Mouse (Mus musculus) adrenal gland, postnatal 14 days (tissue): ENCODE results near the gene Sptb. TPM values are rescaled to one million over a fixed set of nuclear protein-coding genes. Genes with fewer than 3 reads are reported as not detected.

ENCODE experiments used
- DNase-seq: peaks from one replicate; pipeline ENCODE4 v3.0.0; 2021; ENCODE audit warnings: mixed read lengths
- total RNA-seq: library from RNA; stranded (reverse); gene quantifications from 2 replicates; pipeline ENCODE4 v1.2.3, GENCODE M21; 2021

The Sptb gene
- total RNA-seq, 1 experiment from 2014 or later: 51.5 TPM

DNA sequence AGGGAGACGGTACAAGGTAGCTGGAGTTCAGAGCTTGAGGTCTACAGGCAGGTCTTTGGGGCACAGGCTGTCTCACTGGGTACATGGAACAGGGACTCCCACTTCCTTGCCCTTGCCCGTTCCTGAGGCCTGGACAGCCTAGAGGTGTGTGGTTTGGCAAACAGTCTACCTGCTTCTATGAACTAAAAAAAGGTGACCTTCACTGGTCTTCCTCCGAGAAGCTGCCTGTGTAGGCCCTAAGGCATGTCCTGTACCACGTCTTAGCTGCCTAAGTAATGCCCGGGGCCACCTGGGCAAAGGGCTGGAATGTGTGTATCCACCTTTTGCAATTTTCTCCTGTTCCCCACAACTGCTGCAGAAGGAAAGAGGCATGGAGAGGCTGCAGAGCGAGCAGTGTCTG is 137.0 kb downstream of the Sptb start:
- no peak for DNase-seq

DNA sequence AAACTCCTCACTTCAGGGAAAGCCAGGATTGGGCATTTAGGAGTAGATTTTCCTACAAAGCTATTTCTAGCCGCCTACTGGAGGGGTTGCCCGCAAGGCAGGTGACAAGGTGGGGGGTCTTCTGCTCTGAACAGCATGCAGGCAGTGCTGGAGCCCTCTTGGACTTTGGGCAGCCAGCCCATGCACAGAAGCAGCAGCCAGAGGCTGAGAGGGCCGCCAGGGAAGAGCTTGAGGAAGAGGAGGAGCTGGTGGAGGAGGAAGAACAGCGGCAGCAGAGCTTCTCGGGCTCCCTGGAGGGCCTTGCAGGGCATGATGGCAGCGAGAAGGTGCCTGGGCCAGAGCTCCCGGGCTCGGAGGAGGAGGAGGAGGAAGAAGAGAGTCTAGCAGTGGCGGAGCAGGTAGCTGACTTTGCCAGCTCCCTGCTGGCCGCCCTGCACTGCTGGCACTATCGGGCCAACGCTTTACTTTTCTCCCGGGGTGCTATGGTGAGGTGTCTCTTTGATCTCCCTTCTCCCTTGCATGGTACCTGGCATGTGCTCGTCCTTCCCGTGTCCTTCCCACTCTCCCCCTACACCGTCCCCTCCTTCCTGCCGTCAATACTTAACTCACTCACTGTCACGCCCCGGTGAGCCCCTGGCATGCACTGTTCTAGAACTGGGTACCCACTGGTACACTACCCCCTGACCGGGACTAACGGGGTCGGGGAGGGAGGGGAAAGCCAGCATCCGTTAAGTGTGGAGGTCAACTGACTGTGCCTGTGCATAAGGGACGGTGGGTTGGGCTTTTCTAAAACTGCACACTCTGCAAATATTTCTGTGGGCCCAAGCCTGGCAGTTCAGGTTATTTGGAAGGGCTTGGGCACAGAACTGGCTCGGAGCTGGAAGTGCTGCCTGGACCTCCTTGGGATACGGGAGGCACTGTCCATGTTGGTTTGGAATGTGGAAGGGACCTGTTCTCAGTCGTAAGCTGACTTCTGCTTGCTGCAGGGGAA is 137.8 kb downstream of the Sptb start:
- no peak for DNase-seq

DNA sequence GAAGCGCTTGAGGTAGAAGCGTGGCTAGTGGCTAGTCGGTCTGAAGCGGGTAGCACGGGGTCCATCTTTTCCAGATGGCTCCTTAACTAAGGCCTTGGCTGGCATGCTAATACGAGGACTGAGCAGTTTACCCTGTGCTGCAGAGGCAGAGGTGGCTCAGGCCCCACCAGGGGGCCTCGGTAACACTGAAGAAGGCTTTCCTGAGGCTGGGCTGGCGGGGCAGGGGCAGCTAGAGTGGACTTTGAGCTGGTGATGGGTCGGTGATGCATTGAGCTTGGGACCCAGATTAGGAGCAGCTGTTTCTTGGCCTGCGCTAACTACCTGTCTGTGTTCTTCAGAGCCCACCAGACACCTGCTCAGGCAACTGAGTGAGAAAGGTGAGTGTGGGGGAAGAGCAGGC is 139.1 kb downstream of the Sptb start:
- no peak for DNase-seq

DNA sequence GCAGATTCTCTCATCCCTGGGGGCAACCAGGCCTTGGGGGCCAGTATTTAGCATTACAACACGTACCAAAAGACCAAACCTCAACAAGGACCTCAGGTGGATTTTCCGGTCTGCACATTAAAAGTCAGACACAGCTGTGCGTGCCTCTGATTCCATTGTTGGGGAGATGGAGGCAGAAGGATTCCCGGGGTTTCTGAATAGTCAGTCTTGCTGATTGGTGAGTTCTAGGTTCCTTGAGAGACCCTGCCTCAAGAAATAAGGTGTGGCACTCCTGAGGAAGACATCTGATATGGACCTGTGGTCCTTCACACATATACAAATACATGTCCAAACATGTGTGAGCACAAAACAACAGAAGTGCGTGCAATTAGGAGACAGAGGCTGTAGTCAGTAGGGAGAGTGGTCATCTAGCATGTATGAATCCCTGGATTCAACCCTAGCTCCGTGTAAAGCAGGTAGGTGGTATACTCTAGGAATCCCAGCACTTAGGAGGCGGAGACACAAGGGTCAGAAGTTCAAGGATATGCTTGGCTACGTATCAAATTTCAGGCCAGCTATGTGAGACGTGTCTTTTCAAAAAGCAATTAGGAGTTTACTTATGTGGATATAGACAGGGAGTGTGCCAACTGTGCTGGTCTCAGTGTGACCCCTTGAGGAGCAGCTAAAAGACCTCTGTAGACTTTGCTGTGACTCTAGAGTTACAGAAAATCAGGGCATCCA is 140.0 kb downstream of the Sptb start:
- DNase-seq: no peak

DNA sequence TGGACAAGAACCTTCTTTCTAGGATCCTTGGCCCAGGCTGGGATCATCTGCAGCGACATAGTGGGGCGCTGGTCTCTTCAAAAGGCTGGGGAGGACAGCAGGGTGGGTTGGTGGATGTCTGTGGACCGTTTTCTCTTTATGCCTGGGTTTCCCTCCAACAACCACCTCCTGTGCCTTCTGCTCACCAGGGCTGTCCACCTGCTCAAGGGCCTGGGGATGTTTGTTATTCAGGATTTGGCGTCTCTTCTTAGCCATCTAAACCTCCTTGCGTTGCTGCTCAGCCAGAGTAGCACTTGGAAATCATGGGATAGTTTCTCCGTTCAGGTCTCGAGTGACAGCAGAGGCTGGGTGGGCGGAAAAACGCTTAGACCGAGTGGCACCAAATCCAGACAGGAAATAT is 144.1 kb downstream of the Sptb start:
- DNase-seq: no peak

DNA sequence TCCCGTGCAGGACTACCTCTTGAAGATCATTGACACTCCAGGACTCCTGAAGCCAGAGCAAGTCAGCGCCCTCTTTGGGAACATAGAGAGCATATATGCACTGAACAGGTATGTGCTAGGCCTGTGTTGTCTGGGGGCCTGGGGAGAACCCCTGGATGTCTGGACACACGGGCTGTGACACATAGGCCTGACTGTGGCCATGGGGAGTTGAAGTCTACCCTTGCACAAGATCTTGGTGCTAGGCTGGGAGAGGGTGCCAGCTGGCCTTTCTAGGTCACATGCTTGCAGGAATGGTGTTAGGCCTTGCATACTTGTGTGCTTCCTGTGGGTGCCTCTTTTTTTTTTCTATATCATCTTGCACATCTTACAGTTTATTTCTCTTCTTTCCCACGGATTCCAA is 148.2 kb downstream of the Sptb start:
- DNase-seq: peak; percentile 77

DNA sequence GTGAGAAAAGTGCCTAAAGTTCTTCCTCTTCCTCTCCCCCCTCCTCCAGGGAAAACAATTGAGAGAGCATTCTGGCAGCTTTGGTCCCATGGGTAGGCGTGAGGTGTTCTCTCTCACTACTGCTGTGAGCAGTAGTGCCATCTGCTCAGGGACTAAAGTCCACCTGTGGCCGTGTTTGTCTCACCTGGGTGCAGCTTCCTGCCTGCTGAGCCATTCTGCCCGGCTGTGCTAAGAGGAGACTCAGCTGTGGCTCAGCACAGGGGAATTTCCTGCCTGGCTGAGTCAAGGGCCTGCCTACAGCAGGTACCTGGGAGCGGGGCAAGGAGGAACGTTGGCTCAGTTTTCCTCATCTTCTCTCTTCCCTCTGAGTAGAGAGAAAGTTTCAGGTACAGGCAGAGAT is 152.1 kb downstream of the Sptb start:
- no peak for DNase-seq

DNA sequence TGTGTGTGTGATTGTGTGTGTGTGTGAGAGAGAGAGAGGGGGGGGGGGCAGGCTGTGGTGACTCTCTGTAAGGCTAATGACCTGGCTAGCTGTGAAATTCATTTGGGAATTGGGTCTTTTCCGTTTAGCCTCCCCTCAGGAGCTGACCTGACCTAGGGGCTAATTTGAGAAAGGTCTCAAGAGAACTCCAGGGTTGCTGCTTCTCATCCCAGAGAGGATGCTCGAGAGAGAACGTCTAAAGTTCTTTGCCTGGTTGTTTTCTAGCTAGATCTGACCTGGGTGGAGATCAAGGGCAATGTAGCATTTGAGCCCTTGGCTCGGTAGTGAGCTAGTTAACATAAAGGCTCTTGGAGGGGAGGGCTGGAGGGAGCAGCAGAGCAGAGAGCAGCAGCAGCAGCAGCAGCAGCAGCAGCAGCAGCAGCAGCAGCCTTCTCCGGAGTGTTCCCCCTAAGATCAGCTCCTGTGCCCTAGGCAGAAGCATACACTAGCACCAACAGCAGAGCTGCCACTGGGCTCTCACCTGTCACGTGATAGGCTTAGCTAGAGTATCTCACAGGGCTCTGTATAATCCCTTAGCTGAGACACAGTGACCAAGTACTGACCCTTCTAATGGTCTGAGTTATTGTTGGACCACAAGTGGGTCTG is 153.5 kb downstream of the Sptb start:
- DNase-seq: no peak

DNA sequence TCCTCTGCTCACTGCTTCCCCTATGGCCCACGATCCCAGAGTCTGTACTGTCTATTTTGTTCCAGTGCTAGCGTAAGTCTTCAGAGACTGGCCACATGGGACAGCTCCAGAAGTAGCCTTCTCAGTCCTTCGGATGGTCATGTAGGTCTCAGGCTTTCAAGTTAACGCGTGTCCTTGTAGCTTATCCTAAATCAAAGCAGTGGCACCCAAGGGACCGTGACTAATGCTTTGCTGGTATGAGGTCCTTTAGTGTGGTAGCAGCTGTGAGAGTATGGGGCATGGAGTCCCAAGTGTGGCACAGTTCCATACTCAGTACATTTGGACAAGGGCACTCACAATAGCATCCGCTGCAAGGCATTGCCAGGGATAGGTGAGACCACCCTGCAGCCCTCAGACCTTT is 154.2 kb downstream of the Sptb start:
- peak; percentile 60 for DNase-seq

DNA sequence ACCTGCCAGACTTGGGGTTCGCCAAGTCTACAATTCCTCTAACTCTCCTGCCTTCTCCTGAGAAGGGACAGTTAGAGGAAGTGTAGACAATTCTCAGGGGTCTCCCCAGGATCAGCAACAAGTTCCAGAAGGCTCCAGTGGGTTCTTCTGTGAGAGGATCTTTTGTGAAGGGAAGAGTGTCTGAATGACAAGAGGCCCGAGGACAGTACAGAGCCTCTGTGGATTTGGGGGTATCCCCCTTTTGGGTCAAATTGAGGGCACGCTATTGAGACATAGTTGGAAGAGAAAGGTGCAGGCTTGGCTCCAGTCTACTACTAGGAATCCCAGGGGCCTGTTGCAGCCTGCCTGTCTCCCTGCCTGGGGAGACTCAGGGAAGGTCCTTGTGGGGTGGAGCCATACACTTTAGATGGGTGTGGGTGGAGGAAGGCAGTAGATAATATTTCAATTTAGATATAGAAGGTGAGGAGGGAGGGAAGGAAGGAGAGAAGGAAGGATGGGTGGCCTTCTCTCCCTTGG is 155.4 kb downstream of the Sptb start:
- no peak for DNase-seq

DNA sequence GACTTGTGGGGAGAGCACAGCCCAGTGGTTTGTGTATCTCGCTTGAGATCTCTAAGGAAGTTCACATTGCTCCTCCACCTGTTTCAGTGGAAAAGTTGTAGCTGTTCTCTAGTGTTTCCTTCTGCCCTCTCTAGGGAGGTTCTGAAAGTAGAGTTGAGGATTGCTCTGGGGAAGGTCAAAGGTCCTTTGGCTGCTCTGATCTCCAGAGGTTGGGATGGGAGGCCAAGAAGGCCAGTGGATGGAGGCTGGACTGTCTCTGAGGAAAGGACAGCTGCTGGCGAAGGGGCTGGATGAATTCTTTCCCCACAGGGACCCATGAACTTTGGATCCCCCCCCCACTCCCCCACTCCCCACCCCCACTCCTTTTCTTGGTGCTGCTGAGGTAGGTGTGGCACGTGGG is 156.0 kb downstream of the Sptb start:
- no peak for DNase-seq

DNA sequence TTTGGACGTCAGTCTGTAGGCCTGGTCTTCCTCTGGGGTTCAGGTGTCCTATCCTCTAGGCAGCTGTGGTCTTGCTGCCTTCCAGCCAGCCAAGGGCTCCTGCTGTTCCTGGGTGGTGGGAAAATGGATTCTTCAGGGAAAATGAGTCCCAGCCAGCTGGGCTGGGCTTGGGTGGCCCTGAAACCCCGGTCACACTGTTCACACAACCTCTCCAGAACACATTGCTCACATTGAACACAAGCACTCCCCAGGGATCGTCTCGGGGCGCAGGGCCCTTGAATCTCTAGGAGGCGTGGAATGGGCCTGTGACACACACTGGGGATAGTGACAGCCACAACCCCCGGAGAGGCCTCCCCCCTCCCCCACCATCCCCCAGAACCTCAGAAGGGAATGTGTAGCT is 156.4 kb downstream of the Sptb start:
- DNase-seq: peak; percentile 46

DNA sequence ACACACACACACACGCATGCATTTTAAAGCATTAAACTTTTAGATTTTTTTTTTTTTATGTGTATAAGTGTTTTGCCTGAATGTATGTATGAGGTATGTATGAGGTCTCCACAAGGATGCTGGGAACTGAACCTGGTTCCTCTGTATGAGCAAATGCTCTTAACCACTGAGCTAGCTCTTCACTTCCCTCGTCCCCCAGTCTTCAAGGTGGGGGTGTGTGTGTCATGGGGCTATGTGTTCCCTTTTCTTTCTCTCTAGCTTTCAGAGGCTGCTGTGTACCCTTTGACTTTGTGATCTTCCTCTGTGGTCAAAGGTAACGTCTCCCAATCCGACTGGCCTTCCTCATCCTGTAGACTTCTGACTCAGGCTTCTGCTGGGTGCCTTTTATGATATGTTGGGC is 157.4 kb downstream of the Sptb start:
- no peak for DNase-seq

DNA sequence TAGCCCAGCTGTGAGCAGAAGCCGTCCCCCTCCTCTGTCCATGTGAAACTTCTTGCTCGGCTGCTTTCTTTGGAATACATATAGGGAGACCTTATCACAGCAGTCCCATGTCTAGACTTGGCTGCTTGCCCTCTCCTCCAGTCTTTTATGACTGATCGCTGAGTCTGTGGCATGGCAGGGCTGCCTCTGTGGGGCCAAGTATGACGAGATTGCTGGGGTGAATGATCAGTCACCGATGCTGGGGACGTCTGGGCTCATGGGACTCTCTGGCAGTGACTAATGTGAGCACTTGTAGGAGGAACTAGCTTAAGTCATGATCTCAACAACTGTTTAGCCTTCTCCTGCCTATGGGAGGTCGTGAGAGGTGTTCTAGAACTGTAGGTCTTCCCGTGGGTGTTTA is 158.0 kb downstream of the Sptb start:
- peak; percentile 86 for DNase-seq

DNA sequence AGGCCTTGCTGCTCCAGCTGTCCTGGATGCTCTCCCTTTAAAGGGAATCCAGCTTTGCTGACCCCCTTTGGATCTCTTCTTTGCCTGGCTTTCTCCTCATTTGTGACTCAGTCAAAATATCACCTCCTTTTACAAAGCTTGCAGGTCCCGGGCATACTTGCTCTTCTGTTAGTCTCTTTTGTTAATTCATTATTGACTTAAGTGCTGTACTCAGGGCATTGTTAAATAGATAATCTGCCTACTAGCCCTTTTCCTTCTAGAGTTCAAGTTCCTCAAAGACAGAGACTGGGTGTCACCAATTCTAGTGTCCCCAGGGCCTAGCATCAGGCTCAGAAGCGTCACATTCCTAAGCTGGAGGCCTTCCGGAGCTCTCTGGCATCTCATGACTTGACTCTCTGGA is 161.1 kb downstream of the Sptb start:
- DNase-seq: no peak

DNA sequence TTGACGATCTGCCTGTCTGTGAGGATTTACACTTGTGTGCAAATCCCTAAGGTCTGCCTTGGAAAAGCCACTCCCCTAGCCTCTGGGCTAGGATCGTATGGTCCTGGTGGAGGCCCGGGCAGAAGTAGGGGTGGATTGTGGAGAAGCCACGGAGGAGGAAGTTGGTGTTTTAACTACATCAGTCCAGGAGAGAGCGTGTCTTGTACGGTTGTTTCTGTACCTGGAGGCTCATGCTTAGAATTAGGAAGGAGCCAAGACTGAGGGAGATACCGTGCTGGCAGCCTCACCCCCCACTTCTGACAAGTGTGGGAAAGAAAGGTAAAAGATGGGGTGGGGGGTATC is 162.3 kb downstream of the Sptb start:
- DNase-seq: no peak

DNA sequence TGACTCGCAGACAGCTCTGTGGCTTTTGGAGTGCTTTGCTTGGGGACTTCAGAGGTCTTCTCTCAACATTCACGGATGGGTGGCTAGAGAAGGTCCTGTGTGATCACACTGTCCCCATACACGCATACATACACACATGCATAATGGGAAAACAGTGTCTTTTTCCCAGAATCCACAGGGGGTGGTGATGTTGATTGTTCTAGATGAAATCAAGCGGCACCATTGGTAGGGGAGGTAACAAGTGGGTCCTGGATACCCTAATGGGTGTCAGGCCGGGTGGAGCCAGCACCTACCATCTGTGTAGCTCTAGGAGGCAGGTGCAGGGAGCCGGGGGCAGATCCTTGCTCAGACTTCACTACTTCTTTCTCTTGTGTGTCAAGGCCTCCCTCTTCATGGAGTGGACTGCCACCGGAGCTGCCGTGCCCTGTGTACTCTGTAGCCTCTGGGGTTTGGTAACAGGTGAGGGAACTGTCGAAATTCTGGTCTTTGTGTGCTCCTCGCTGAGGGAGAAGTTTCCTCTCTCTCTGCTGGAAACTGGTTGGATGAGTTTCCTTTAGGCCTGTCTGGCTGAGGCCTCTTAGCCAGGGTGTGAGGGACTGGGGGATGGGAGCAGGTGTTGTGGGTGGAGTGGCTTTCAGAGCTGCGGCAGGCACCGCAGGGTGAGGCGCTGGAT is 162.8 kb downstream of the Sptb start:
- DNase-seq: no peak

DNA sequence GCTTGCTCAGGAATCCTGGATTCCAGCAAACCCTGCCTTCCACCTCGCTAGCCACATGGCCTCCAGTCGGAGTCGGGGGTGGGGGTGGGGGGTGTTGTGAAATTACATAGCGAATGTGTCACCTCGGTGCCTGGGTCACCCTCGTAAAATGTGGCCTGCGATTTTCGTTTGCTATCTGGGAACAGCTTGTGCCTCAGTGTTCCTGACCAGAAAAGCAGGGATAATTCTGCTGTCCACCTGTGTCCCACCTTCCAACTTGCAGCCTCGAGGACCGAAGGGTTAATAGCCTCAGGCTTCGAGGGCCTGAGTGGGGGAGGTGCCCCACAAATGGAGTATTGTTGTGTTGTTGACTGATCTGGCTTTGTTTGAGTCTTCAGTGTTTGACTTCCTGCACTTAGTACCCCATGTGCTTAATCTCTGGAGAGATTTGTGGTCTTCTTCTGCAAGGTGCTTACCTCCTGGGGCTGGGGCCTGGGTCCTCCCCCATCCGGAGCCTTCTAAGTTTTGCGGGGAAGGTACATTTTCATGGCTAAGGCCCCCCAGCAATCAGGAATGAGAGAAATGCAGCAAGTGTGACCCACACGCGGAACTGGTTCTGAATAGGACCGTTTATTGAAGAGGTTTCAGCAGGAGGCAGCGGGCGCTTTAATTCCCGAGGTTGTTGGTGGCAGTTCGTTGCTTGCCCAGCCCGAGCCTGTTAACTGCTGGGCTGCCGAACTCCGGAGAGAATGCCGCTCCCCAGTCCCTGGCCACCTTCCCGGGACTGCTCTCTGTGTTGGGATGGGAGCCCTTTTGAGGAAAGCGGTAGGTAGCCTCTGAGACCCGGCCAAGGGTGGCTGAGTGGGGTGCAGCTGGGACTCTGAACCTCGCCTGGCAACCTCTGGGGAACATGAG is 163.7 kb downstream of the Sptb start:
- peak; percentile 66 for DNase-seq

DNA sequence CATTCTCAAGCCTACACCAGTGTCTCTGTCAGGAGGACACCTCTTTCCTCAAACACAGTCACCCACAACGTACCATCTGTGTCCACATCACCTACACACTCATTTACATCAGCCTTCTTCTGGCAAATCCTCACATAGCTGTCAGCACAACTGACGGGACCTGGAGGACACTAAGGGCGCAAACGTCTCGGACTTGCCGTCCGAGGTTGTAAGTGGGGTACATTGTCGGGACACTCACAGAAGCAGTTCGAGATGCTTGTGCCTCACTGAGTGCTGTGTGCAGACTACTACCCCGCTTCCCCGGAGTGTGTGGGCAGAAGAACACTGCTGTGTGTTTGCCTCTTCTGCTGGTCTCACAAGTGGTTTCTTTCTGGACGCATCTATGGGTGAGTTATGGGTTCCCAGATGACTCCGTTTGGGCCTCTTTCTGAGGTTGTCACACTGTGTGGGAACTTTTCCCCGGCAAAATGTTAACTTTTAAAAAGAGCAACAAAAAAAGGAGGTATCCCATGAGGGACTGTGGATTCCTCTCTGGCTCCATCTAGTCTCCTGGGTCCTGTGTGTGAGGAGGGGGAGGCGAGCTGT is 164.5 kb downstream of the Sptb start:
- DNase-seq: no peak

DNA sequence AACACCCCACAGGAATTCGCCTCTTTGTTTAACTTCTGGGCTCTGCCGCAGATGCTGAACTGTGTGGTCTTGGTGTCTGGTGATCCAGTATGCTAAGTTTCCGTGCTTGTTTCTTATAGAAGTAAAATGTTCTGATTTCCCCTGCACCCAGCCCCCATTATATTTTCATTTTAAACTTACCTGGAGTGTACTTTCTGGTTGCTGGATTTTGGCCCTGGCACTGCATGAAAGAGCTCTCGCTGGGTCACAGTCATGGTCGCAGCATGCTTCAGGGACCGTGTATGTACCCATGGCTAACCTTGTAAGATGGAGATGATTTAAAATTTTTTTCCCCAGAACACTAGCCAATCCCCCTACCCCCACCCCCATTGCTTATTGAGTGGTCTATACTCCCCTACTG is 168.5 kb downstream of the Sptb start:
- no peak for DNase-seq

DNA sequence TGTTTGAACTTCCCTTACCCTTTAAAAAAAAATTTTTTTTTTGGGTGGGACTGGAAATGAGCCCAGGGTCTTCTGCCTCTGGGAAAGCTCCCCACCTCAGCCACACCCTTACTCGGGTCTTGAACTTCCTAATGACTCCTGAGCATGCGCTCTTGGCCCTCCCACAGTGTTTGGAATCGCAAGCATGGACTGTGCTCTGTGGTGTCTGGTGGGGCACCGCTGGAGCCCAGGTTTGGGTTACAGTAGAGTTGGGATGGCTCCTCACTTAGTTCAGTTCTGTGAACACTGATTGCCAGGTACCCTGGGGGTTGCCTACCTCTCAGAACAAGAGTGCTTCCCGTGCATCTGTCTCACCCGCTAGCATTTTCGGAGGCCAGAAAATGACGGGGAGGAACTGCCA is 168.9 kb downstream of the Sptb start:
- DNase-seq: no peak
